Mouse (Mus musculus): ENCODE results near the gene Fgfr2.

Gene Fgfr2

DNA sequence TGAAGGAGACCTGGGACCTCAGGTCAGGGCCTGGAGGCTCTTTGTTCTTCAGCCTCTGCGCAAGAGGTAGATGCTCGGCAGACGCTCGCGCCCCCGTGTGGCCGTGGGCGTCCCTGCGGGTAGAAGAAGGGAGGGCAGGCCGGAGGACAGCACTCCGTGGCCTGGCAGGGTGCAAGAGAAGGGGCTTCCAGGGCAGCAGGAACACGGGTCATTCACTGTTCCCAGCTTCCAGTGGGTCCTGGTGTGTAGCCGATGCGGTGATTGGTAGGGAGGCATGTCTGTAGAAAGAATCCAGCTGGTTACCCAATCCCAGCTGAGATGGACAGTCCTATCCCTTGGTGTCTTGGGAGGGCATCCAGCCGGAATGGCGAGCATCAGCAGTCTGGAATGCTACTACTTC is 2849.9 kb downstream of the Fgfr2 start:
- in situ Hi-C loops (cut with MseI, MboI) = loop anchor here (5.0 to 10.0 kb wide), 2 partner anchors 202 to 621 kb away; no protein-coding TSS in a partner anchor

DNA sequence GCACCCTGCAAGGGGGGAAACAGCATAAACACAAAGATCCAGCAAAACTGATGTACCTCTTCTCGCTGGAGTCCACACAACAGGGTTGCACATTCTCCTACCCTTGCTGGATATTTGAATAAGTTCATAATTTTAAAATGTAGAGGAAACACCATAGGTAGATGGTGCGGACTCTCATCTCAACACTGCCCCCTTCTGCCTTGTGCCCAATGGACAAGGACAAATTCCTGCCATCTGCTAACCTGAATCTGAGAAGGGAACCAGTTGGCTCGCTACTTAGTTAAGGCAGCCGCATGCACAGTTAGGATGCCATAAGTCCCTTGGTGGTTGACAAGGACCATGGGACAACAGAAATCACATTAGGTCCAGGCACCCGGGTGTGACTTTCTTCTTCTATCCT is 2852.3 kb downstream of the Fgfr2 start:
- in situ Hi-C loops (cut with MseI, MboI) = loop anchor here (5.0 to 10.0 kb wide), 2 partner anchors 204 to 619 kb away; no protein-coding TSS in a partner anchor

DNA sequence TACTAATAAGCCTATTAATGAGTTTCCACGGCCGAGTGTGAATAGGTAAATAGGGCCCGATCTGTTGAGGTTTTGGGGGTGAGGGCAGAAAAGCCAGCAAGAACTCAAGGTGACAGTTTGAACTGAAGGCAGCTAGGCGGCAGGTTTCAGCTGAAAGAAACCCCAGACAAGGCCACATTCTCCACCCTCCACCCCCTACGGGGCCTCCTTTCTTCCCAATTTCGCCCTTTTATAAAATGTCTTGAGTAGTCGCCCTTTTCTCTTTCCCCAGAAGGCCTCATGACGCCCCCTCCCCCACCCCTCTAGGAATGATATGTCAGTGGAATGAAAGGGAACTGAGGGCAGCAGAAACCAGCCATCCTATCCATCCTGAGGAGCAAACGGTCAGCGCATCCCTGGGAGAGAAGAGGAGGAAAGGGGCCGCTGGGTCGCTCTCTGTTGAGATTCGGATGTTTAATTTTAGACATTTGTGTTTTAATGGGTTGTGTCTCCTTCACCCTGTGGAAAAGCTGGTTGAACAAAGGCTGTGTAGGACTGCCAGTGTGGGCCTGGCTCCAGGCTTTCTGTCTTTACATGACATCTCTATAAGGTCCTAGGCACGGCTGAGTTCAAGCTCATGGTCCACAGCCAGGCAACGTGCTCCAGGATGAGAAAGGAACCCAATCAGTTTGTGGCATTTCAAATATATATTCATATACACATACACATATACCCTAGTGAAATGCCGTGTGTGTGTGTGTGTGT is 2853.9 kb downstream of the Fgfr2 start:
- in situ Hi-C loops (cut with MseI, MboI) = loop anchor here in 1 of 2 experiments (10.0 kb wide), 1 partner anchor 614 kb away; no protein-coding TSS in a partner anchor

DNA sequence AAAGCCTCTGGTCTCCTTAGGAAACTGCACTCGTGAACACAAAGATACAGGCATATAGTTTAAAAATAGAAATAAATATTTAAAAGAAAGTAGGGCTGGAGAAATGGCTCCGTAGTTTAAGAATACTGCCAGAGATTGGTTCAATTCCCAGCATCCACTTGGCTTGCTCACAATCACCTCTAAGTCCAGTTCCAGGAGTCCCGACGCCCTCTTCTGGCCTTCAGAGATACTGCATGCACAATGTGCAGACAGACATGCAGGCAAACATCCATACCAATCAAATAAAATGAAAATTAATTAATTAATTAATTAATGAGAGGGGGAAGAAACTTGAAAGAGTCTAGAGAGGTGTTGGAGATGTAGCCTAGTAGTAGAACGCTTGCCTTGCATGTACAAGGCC is 2856.1 kb downstream of the Fgfr2 start:
- in situ Hi-C loops (cut with MseI, MboI) = loop anchor here in 1 of 2 experiments (10.0 kb wide), 1 partner anchor 612 kb away; no protein-coding TSS in a partner anchor

DNA sequence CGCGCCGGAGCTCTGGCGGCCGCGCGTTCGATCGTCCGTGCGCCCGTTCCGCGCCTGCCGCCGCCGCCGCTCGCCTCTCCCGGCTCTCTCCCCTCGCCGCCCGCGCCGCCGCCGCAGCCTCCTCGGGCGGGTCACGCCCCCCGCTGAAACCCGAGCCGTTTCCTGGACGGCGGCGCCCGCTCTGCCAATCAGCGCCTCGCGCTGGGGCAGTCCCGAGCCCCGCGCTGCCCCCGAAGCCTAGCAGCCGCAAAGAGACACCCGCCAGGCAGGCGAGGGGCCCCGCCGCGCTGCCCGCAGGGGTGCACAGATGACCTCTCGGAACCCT is 2857.0 kb downstream of the Fgfr2 start:
- in situ Hi-C loops (cut with MseI, MboI) = loop anchor here in 1 of 2 experiments (10.0 kb wide), 1 partner anchor 611 kb away; no protein-coding TSS in a partner anchor

DNA sequence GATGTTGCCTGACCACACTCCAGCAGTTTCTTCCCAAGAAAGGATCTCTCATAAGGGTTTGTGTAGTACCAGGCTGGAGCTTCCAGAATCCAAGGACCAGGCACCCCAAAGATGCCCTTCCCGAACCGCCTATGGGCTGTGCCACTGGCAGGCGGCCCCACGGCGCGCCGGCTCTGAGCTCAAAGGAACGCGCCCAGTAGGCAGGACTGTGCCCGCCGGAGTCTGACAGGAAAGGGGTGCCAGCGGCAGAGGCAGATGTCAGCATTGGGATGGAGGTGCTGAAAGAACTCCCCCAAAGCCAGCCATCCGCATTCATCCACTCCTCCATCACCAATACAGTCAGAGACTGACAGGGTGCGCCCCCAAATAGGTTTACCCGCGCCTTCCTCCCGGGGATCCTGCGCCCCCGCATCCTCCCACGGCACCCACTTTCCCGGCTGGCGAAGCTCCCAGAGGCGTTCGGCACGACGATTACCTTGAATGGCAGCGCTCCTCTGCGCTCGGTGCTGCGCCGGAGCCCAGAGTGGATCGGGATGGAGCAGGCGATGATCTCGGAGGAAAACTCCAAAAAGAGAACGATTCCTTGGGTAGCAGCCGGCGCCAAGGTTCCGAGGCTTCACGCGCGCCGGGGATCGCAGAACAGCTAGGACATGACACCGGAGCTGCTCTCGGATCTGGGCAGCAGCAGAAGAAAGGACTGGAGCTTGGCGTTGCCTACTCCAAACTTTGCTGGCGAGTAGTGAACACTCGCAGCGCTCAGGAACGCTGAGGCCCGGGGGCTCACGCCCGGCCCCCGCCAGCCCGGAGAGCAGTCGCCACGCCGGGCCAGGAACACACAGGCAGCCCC is 2857.6 kb downstream of the Fgfr2 start:
- in situ Hi-C loops (cut with MseI, MboI) = loop anchor here in 1 of 2 experiments (10.0 kb wide), 1 partner anchor 611 kb away; no protein-coding TSS in a partner anchor

DNA sequence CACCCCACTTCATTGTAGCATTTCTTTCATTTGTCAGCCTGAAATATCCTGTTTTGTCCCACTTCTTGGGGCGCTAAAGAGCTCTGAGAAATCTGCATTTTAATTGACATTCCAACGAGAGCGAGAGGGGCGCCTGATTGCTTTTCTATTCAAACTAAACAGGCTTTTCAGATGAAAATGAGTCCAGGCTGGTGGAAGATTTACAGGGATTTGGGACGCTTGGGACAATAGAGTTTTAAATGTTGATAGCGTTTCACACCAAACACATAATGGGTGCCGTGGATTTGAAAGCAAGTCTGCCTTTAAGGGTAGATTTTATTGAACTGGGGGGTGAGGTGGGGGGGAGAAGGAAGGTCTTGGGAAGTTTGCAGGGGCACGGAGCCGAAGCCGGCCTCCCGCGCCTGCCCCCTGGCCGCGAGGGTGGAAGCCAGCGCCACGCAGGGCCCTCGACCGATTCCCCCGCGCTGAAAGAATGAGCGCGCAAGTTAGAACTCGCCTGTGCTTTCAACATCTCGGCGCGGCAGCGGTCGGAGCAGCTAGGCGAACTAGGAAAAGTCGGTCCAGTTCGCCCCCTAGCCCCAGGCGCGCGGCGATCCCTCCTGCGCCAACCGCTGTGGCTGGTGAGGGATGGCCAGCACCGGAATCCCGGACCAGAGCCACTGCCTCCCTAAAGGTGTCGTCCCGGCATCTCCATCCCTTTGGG is 2858.4 kb downstream of the Fgfr2 start:
- in situ Hi-C loops (cut with MseI, MboI) = loop anchor here in 1 of 2 experiments (10.0 kb wide), 1 partner anchor 610 kb away; no protein-coding TSS in a partner anchor

DNA sequence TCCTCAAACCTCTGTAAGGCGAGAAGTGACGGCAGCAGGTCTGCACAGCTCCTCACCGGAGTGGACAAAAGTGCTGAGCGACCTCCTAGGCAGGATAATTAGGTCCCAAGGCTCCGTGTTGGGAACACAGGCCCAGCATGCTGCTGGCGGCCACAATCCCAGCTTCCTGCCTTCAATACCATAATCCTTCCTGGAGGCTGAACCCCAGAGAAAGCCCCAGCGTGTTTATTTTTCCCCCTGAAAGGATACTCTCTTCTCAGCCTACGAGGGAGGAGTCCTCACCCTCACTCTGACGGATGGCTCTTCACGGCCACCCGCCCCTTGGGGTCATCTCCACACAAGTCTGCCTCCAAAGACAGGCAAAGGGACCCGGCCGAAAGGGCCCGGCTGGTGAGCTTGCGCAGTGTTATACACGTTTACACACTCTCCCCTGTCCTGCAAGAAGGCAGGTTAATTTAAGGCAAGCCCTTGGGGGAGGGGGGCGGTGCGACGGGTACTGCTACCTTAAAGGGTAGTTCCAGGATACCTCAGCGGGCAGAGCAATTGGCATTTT is 2859.3 kb downstream of the Fgfr2 start:
- in situ Hi-C loops (cut with MseI, MboI) = loop anchor here in 1 of 2 experiments (10.0 kb wide), 1 partner anchor 609 kb away; no protein-coding TSS in a partner anchor

DNA sequence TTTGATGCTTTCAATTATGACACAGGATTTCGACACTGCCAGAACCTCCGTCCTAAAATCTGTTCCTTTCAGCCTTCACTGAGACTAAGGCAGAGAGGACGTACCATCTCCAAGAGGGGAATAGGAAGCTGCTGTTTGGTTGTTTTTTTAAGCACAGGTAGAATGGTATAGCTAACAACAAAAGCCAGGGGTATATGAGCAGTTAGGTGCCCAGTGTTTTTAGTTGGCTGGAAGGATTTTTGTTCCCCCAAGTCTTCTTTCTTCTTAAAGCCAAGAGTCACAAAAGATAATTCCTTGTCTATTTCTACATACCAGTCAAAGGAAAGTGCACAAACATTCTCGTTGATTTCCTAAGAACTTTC is 2859.9 kb downstream of the Fgfr2 start:
- in situ Hi-C loops (cut with MseI, MboI) = loop anchor here in 1 of 2 experiments (10.0 kb wide), 1 partner anchor 608 kb away; no protein-coding TSS in a partner anchor

DNA sequence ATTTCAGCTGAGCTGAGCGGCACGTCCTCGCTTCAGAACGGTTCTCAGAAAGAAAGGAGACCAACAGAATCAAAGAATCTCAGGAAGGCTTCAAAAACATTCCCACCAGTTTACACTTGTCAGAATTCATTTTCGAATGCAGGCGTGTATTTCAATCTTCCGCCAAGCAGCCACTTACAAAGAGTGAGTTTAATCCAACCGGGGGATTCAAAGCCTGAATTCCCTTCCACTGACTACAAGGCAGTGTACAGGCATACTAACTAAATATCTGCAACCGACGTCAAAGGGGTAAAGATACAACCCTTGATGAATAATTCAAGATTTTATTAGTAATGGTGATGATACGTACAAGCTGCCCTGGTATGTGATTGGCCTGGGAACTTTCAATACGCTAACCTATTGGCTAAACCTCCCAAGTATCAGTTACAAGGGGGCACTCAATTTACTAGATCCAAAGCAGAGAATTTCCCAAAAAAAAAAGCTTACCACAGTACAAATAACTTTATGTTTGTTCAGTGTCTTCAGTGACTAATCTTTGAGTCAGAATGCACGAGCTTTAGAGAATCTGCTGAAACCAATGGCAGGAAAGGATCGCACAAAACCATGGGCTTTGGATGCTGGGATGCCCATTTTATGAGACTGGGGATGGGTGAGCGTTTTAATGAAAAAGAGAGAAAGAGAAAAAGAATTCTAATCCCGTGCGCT is 2860.5 kb downstream of the Fgfr2 start:
- in situ Hi-C loops (cut with MseI, MboI) = loop anchor here in 1 of 2 experiments (10.0 kb wide), 1 partner anchor 608 kb away; no protein-coding TSS in a partner anchor

DNA sequence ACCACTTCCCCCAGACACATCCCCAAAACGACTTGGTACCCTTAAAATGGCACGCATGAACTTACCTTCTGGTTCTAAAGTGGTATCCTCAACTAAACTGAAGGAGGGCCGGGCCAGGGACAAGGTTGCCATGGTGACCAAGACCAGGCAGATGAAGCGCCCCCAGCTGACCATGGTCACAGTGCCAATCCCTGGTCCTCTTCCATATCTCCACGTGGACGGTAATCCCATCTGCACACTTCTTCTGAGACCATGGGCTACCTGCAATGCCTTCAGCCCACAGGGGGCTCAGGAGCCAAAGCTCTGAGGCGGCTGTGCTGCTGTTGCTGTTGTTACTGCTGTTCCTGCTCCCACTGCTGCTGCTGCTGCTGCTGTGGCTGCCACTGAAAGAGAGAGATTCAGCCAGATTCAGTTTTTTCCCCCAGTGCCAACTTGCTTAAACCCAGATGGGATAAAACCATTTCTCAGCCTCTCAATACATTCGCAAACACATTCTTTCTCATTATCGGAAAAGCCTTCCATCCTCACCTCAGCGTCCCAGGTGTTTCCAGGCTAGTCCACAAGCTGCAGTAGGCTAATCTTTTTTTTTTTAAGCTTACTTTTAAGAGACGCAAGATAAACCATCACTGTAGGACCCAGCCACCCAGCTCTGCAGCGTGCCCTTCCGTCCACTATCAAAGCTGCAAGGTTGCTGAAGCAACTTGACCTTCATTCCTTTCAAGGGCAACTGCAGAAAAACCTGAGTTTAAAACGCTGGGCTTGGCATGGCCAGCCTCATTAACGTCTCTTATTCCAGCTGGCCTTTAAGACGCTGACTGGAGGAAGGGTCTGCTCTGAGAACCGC is 2861.2 kb downstream of the Fgfr2 start:
- in situ Hi-C loops (cut with MseI, MboI) = loop anchor here in 1 of 2 experiments (10.0 kb wide), 1 partner anchor 607 kb away; no protein-coding TSS in a partner anchor

DNA sequence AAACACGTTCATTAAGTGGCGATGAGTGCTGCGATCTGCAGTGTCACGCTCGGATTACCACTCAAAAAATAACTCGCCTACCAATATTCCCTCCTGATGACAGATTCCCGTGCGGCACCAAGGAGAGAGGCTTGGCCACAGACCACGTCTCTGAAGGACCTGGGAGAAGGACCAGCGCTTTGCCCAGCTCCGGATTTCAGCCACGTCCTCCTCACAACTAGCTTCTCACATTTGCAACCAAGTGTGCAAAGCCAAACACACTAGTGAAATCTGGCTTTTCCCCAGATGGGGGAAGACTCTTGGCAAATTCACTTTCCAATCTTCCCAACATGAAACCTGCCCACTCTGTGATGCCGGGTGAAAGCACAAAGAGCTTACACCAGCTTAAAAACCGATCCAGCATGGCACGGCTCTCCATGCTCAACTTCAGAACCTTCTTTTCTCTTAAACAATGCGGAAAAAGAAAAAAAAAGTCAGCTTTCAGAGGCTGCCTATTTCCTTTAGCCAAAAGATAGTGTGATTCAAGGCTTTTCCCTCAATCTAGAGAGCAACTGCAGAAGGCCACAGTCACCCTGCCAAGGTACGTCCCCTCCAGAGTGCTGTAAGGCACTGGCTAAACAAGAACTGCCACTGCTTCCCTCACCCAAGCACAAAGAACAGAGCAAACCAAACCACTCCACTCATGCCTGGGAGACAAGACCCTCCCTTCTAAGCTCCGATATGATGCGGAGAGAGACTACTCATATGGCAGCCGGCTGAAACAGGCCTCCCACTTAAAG is 2862.1 kb downstream of the Fgfr2 start:
- in situ Hi-C loops (cut with MseI, MboI) = loop anchor here in 1 of 2 experiments (10.0 kb wide), 1 partner anchor 606 kb away; no protein-coding TSS in a partner anchor

DNA sequence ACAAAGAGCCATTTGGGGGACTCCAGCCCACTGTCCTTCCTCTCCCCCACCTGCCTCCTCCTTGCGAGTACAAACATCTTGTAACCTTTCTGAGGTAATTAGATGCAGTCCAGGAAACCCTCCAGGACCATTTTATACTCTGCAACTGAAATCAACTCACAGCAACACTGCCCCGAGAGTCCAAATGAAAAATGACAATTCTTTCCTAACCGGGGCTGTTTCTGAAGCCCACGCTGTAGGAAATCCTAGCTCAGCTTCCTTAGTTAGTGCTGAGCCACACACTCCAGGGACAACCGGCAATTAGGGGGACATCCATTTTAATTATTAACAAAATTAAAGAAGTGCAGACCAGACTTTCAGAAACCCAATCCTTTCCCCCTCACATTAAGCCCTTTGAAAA is 2863.1 kb downstream of the Fgfr2 start:
- in situ Hi-C loops (cut with MseI, MboI) = loop anchor here in 1 of 2 experiments (10.0 kb wide), 1 partner anchor 605 kb away; no protein-coding TSS in a partner anchor

DNA sequence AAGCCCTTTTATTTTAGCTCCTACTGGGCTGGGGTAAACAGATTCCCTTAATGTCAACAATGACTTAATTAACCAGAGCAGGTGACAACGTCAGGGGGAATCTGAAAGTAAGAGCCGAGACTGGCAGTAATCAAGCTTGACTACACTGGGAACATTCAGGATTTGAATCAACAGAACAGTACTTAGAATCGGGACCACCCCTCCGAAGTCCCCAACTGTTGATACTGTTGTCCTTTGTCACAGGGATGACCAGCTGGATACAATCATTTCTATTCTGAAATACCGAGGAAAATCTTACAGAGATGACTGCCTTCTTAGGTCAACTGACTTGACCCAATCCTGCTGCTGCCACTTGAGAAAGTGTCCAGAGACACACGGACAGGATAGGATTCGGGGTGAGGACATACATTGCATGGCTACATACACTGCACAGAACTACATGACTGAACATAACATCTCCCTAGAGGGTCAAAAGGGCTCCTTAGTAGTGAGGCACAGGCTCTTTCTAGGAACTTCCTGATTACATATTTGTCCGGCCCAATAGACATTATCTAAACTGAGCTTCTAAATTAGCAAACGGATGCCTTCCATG is 2864.3 kb downstream of the Fgfr2 start:
- in situ Hi-C loops (cut with MseI, MboI) = no loop called here

DNA sequence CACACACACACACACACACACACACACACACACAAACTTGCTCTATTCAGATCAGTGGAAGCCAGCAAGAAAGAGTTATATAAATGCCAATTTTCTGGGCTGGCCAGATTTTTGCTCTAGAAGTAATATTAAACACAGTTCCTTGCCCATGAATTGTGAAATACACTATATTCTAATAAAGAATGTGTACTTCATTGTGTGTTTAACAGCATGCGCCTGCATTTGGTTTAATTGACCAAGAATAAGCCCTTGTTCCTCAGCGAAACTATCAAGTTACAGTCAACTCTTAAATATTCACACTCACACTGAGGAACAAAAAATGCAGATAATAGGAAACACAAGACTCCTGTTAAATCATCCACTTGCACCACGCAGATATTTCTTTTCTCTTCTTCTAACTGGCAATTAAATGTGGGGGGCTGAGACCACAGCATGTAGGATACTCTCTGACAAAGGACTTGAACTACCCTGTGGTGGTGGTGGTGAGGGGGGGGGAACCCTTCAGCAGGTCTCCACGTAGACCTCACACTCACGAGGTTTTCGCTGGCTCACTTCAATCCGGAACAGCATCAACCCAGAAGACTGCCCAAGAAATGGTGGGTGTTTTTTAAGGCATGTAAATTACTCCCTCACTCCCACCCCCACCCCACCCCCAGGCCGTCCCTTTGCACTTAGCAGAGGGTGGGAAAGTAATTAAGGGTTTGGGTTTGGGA is 2865.0 kb downstream of the Fgfr2 start:
- in situ Hi-C loops (cut with MseI, MboI) = no loop called here

DNA sequence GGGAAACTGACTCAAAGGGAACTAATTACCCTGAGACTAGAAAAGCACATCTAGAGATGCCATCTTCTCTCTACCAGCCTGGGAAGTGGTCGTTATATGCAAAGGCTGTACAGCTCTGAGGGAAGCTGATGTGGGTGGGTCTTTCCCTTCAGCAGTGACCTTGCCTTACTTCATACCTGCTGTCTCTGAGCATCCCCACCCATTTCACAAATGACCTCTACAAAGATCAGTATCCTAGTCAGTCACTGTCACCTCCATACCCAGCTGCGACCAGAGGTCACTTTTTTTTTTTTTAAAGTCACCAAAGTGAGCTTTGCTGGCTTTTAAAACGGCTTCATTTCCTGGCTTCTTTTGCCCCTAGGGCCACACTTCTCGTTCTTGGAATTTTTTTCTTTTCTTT is 2869.9 kb downstream of the Fgfr2 start:
- in situ Hi-C loops (cut with MseI, MboI) = no loop called here

DNA sequence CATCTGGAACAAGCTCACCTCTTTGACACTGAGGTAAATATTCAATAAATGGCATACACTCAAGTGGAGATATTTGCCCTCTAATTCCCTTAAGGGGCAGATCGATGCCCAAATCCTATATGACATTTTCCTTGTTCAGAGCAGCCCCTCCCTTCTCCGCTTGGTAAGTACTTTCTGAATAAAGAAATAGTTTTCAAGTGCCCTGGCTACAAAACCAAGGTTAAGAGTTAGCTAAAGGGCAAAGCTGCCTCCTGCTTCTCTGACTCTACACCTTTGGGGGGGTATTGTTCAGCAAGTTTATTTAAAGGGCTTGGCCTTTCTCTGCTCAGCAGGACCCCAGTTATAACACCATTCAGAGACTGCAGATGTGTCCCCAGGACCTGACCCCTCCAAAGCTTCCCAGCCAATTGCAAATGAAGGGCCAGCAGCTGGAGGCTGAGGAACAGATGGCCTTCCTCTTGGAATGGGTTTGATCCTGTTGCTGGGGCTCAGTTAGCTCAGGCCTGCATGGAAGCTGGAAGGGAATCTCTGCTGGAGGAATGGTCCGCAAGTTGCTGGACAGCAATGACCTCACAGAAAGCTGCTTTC is 2871.1 kb downstream of the Fgfr2 start:
- in situ Hi-C loops (cut with MseI, MboI) = no loop called here

Measured in mouse trophoblast stem cell (cell line).